Mouse (Mus musculus) kidney, embryonic 14.5 days (tissue): Measurements from ENCODE around the gene Lrfn5. TPM values are rescaled to one million over a fixed set of nuclear protein-coding genes. Genes with fewer than 3 reads are reported as not detected.

Experiments
- ATAC-seq: fragments of 200-750 bp; cut with Nextera tagmentation; 2 replicates; pipeline ENCODE4 v1.8.0; 2017; ENCODE audit warnings: moderate number of reproducible peaks, mild to moderate bottlenecking, moderate TSS enrichment, moderate library complexity; ENCODE audit not compliant: low FRiP score, low TSS enrichment
- H3K27ac ChIP-seq: fragments of 300-500 bp; sonication (generic); 2 replicates; pipeline ENCODE4 v1.5.1; 2014; ENCODE audit warnings: low read depth, mild to moderate bottlenecking, low read length, moderate library complexity, mixed read lengths
- H3K27me3 ChIP-seq: fragments of 300-500 bp; sonication (generic); 2 replicates; pipeline ENCODE4 v1.6.1; 2014; ENCODE audit warnings: mild to moderate bottlenecking, low read length; ENCODE audit not compliant: control insufficient read depth, insufficient read depth
- H3K36me3 ChIP-seq: fragments of 300-500 bp; sonication (generic); 2 replicates; pipeline ENCODE4 v1.6.1; 2014; ENCODE audit warnings: low read length, mixed read lengths; ENCODE audit not compliant: control insufficient read depth, insufficient read depth
- H3K4me1 ChIP-seq: fragments of 300-500 bp; sonication (generic); 2 replicates; pipeline ENCODE4 v1.6.1; 2014; ENCODE audit warnings: low read length, mixed read lengths; ENCODE audit not compliant: control insufficient read depth, insufficient read depth
- H3K4me2 ChIP-seq: fragments of 300-500 bp; sonication (generic); replicated peaks from 2 replicates; pipeline ENCODE4 v1.6.1; 2014; ENCODE audit warnings: low read depth, mild to moderate bottlenecking, low read length
- H3K4me3 ChIP-seq: fragments of 300-500 bp; sonication (generic); 2 replicates; pipeline ENCODE4 v1.5.1; 2014; ENCODE audit warnings: mild to moderate bottlenecking, low read length
- H3K9ac ChIP-seq: fragments of 300-500 bp; sonication (generic); 2 replicates; pipeline ENCODE4 v1.6.1; 2014; ENCODE audit warnings: low read depth, mild to moderate bottlenecking, low read length, moderate library complexity
- H3K9me3 ChIP-seq: fragments of 300-500 bp; sonication (generic); 2 replicates; pipeline ENCODE4 v1.6.1; 2016; ENCODE audit warnings: low read length; ENCODE audit not compliant: control insufficient read depth
- WGBS: fragments of 180-500 bp; shearing (Covaris S2); extraction: QIAGEN DNeasy Blood & Tissue Kit; methylation state at CpG from one replicate; pipeline ENCODE4 v1.1.7; 2014; 5-methylcytosine and 5-hydroxymethylcytosine counted together
- polyA plus RNA-seq: library from polyadenylated mRNA; unstranded; fragments of >200 nt; fragmentation: Nextera tagmentation; extraction: Ambion mirVana; gene quantifications from 2 replicates; pipeline ENCODE4 v1.2.1, GENCODE M21; 2014

Gene Lrfn5
- polyA plus RNA-seq, 1 experiment from 2014 or later: 3.3 TPM

DNA sequence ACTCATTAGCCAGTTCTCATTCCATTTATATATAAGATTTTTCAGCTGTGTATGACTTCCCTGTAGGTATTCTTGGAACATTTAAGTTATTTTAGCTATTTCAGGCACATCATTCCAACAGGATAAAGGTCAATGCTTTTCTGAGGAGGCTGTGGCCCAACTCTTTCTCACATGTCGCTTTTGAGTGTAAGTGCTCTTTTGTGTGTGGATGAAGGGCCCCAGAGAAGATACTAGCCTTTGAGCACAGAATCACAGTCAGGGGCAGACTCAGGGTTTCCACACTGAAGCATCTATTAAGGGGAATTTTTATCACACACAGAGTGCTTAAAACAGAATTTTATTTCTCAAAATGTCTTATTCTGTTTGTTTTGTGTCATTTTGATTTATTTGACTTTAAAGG lies 331.2 kb downstream of the Lrfn5 start:
- 57% methylated on average over 1 of the region's 1 CpGs for WGBS
- H3K4me3 ChIP-seq: no peak overlapping the region
- H3K27ac ChIP-seq: no peak overlapping the region
- no peak for ATAC-seq
- H3K4me2 ChIP-seq: no peak overlapping the region
- H3K36me3 ChIP-seq: no peaks in the 10 kb centered on the region
- no peaks in the 10 kb centered on the region for H3K4me1 ChIP-seq
- H3K27me3 ChIP-seq: no peaks in the 10 kb centered on the region
- no peak overlapping the region for H3K9ac ChIP-seq
- no peaks in the 10 kb centered on the region for H3K9me3 ChIP-seq
